Mouse (Mus musculus) megakaryocyte, embryonic 14.5 days (primary cell): ENCODE data around the gene Nrros.

Experiments used
- FLI1 ChIP-seq: IDR thresholded peaks from 2 replicates; pipeline ENCODE4 v1.6.1; 2012; ENCODE audit warnings: low read length, inconsistent platforms, mixed read lengths
- GATA1 ChIP-seq: IDR thresholded peaks from 3 replicates; pipeline ENCODE4 v1.6.1; 2012; ENCODE audit warnings: mixed read lengths, low read length, inconsistent platforms, borderline replicate concordance

GRCm38 (mm10) chr16:32113541-32114218 lies 51.7 kb downstream of the Nrros start:
- TF ChIP-seq GATA1 (no peak), FLI1 (no peak)
